Mouse (Mus musculus) myocyte (in vitro differentiated cells): Measurements from ENCODE around the gene Rdh19.

Experiments
- CEBPB ChIP-seq: IDR thresholded peaks from 2 replicates; pipeline ENCODE4 v1.6.1; 2011; ENCODE audit warnings: mild to moderate bottlenecking, moderate library complexity; ENCODE audit not compliant: poor library complexity, insufficient read depth, severe bottlenecking
- POLR2A ChIP-seq: IDR thresholded peaks from one replicate; pipeline ENCODE4 v1.6.1; 2011; ENCODE audit warnings: low read depth, mild to moderate bottlenecking, control low read depth, moderate library complexity; ENCODE audit not compliant: insufficient read length
- TCF12 ChIP-seq: IDR thresholded peaks from one replicate; pipeline ENCODE4 v1.6.1; 2011; ENCODE audit warnings: mild to moderate bottlenecking, control low read depth; ENCODE audit not compliant: poor library complexity, insufficient read depth, severe bottlenecking

DNA sequence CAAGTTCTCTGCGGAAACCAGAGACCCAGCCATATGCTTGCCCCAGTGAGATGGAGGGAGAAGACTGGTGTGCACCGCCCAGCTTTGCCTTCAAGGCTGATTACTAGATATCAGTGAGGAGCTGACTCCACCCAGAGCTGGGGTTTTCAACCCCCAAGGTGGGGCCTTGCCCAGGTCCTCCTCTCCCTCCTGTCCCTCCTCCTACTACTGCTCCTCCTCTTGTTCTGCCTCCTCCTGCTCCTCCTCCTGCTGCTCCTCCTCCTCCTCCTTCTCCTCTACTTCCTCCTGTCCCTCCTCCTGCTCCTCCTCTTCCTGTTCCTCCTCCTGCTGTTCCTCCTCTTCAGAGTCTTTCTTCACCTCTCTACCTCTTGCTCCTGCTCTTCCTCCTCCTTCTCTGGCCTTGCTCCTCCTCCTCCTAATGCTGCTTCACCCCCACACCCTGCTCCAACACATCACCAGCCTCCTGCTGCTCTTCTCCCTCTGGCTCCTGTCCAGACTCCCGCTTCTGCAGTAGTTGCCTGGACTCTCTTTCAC is 29.5 kb downstream of the Rdh19 start:
- no peak for TF ChIP-seq CEBPB
- no peak for TF ChIP-seq TCF12
- no peak for TF ChIP-seq POLR2A
